In the genomic region with DNA sequence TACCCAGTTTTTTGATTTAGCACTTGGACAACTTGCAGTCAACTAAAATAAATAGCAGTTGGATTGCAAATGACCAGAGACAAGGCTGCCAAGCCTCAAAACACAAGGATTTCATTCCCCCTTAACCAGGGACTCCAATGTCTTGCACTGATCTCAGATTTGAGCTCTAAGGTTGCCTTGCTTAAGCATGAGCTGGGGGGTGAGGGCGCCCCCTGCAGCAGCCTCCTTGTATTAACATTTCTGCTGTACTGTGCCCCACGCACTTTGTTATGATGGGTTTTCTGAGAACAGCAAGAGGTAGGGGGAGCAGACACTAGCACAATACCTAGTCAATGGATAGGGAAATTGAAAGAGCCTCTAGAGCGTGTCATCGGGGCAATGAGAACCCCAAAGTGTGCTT, we compare ENCODE assay signal across 8 mouse cellular contexts.
DNase-seq lines count a peak whose midpoint lies in the region; ATAC-seq and TF ChIP-seq lines count a peak whose summit lies in the region.

No protein-coding gene starts in this region.

- H3K36me3 ChIP-seq in liver, embryonic 11.5 days (ENCODE audit: control insufficient read depth, insufficient read depth, low read length): no peaks in the 10 kb centered on the region

- peak; percentile 61 for TF ChIP-seq CTCF in bone marrow, adult 2 months (IDR thresholded peaks at IDR 0.05; ENCODE audit: control insufficient read depth, insufficient read depth, low read length)

- H3K4me3 ChIP-seq in bone marrow, adult 2 months (replicated peaks; ENCODE audit: control insufficient read depth, low read depth, low read length): no peak overlapping the region
- H3K4me3 ChIP-seq in liver, embryonic 11.5 days (ENCODE audit: low read depth, low read length): no peak overlapping the region

- no peaks in the 10 kb centered on the region for H3K4me1 ChIP-seq in bone marrow, adult 2 months (ENCODE audit: control insufficient read depth, insufficient read depth, low read length)
- H3K4me1 ChIP-seq in liver, embryonic 11.5 days (replicated peaks; ENCODE audit: control insufficient read depth, insufficient read depth, low read length): no peaks in the 10 kb centered on the region; the same call in 1 of the 2 replicates

- ATAC-seq in cerebellum, adult (ENCODE audit: insufficient number of reproducible peaks, low FRiP score, low TSS enrichment): no peak
- ATAC-seq in liver, embryonic 11.5 days (replicated peaks; ENCODE audit: low FRiP score): 0 out of 2 replicates have a peak, but pooled peaks have one; percentile 29

- H3K27me3 ChIP-seq in liver, embryonic 11.5 days (replicated peaks; ENCODE audit: control insufficient read depth, insufficient read depth, low read length): no peaks in the 10 kb centered on the region; the same call in 1 of the 2 replicates

- H3K4me2 ChIP-seq in liver, embryonic 11.5 days: no peak overlapping the region

- H3K9ac ChIP-seq in liver, embryonic 11.5 days (ENCODE audit: low read depth, low read length): no peak overlapping the region

- intact Hi-C loops in left cerebral cortex, postnatal 4 days (cut with DNase I): no loop called here
- intact Hi-C loops in left cerebral cortex, postnatal 36 days (cut with DNase I): no loop called here

- H3K9me3 ChIP-seq in liver, embryonic 11.5 days (ENCODE audit: control insufficient read depth, low read length): no peaks in the 10 kb centered on the region

- no peak for TF ChIP-seq POLR2A in bone marrow, adult 2 months (IDR thresholded peaks at IDR 0.05; ENCODE audit: borderline replicate concordance, control insufficient read depth, low read depth, low read length)

- no peak overlapping the region for H3K27ac ChIP-seq in bone marrow, adult 2 months (ENCODE audit: control insufficient read depth, insufficient read depth, low read depth, low read length, poor library complexity)
- no peak overlapping the region for H3K27ac ChIP-seq in liver, embryonic 11.5 days (ENCODE audit: low read depth, low read length)

- peak; percentile 1 for DNase-seq in cerebellum, adult 11 months
- peak; percentile 46 for DNase-seq in left cerebral cortex, postnatal 4 days
- DNase-seq in left cerebral cortex, postnatal 36 days (ENCODE audit: low spot score in 2 of 2): no peak
- DNase-seq in liver, embryonic 11.5 days (ENCODE audit: low spot score): no peak
- no peak for DNase-seq in adipocyte (ENCODE audit: low spot score)
- no peak for DNase-seq in left cerebral cortex, adult 9 months (ENCODE audit: low spot score in 2 of 2)

- 45% methylated on average over 4 of the region's 4 CpGs for WGBS in bone marrow, adult 2 months
- 43% methylated on average over 4 of the region's 4 CpGs for WGBS in liver, embryonic 11.5 days

Comparison
In these comparisons a context has a peak if more than half of its experiments do, and no peak if none do; other contexts are left out.
1. DNase-seq: peak in cerebellum, adult 11 months (single experiment) and left cerebral cortex, postnatal 4 days (single experiment); none in left cerebral cortex, postnatal 36 days (0 of 2), liver, embryonic 11.5 days (single experiment), adipocyte (single experiment) and left cerebral cortex, adult 9 months (0 of 2).